Mouse (Mus musculus): ENCODE measurements at regions not wholly inside any gene's neighbourhood (a gene's known extent, or its start where the extent isn't known, plus 50 kb on each side); places are given as distances from the start of the nearest gene placed in this dataset.

GRCm38 (mm10) chr13:83884766-83885543 lies 337.1 kb upstream of the Tmem161b start:
- Histone ChIP-seq H3K27me3 (ENCODE audit: control insufficient read depth, insufficient read depth, low read length) (no peaks in the 10 kb centered on the region), H3K4me2 (no peak overlapping the region), H3K4me3 (ENCODE audit: low read depth, low read length) (no peak overlapping the region), H3K36me3 (ENCODE audit: control insufficient read depth, insufficient read depth, low read length) (no peaks in the 10 kb centered on the region), H3K4me1 (ENCODE audit: control insufficient read depth, insufficient read depth, low read length) (no peaks in the 10 kb centered on the region), H3K9me3 (replicated peaks; ENCODE audit: control insufficient read depth, low read length) (no peaks in the 10 kb centered on the region), H3K27ac (ENCODE audit: low read depth, low read length) (no peak overlapping the region), H3K9ac (ENCODE audit: low read depth, low read length) (no peak overlapping the region)
- WGBS (ENCODE audit: insufficient replicate concordance), result 74% methylated on average over 13 of the region's 13 CpGs
- ATAC-seq (replicated peaks; ENCODE audit: insufficient number of reproducible peaks, low FRiP score, low TSS enrichment), result no peak

GRCm38 (mm10) chr13:83885729-83886128 lies 336.4 kb upstream of the Tmem161b start:
- Histone ChIP-seq H3K9me3 (replicated peaks; ENCODE audit: control insufficient read depth, low read length) (no peaks in the 10 kb centered on the region), H3K4me2 (no peak overlapping the region), H3K9ac (ENCODE audit: low read depth, low read length) (no peak overlapping the region), H3K36me3 (ENCODE audit: control insufficient read depth, insufficient read depth, low read length) (no peaks in the 10 kb centered on the region), H3K27ac (ENCODE audit: low read depth, low read length) (no peak overlapping the region), H3K27me3 (ENCODE audit: control insufficient read depth, insufficient read depth, low read length) (no peaks in the 10 kb centered on the region), H3K4me1 (ENCODE audit: control insufficient read depth, insufficient read depth, low read length) (no peaks in the 10 kb centered on the region), H3K4me3 (ENCODE audit: low read depth, low read length) (no peak overlapping the region)
- no peak for ATAC-seq (replicated peaks; ENCODE audit: insufficient number of reproducible peaks, low FRiP score, low TSS enrichment)
- WGBS (ENCODE audit: insufficient replicate concordance), result 76% methylated on average over 4 of the region's 4 CpGs

- no peak for ATAC-seq (replicated peaks; ENCODE audit: insufficient number of reproducible peaks, low FRiP score, low TSS enrichment)
- H3K4me1 ChIP-seq (ENCODE audit: control insufficient read depth, insufficient read depth, low read length), result no peaks in the 10 kb centered on the region
- no peak overlapping the region for H3K4me3 ChIP-seq (ENCODE audit: low read depth, low read length)
- 68% methylated on average over 2 of the region's 2 CpGs for WGBS (ENCODE audit: insufficient replicate concordance)
- no peaks in the 10 kb centered on the region for H3K36me3 ChIP-seq (ENCODE audit: control insufficient read depth, insufficient read depth, low read length)
- no peak overlapping the region for H3K4me2 ChIP-seq
- H3K27ac ChIP-seq (ENCODE audit: low read depth, low read length), result no peak overlapping the region
- H3K9ac ChIP-seq (ENCODE audit: low read depth, low read length), result no peak overlapping the region
- no peaks in the 10 kb centered on the region for H3K27me3 ChIP-seq (ENCODE audit: control insufficient read depth, insufficient read depth, low read length)
- 0 out of 2 replicates have a peak, but pooled peaks cover 2% of the 10 kb centered on the region for H3K9me3 ChIP-seq (replicated peaks; ENCODE audit: control insufficient read depth, low read length)
Observed at GRCm38 (mm10) chr13:83914697-83915096, 307.4 kb upstream of the Tmem161b start.

- no peak for ATAC-seq (replicated peaks; ENCODE audit: insufficient number of reproducible peaks, low FRiP score, low TSS enrichment)
- Histone ChIP-seq H3K4me1 (ENCODE audit: control insufficient read depth, insufficient read depth, low read length) (no peaks in the 10 kb centered on the region), H3K4me2 (no peak overlapping the region), H3K9ac (ENCODE audit: low read depth, low read length) (no peak overlapping the region), H3K9me3 (replicated peaks; ENCODE audit: control insufficient read depth, low read length) (no peaks in the 10 kb centered on the region), H3K27me3 (ENCODE audit: control insufficient read depth, insufficient read depth, low read length) (no peaks in the 10 kb centered on the region), H3K4me3 (ENCODE audit: low read depth, low read length) (no peak overlapping the region), H3K36me3 (ENCODE audit: control insufficient read depth, insufficient read depth, low read length) (no peaks in the 10 kb centered on the region), H3K27ac (ENCODE audit: low read depth, low read length) (no peak overlapping the region)
- 69% methylated on average over 2 of the region's 2 CpGs for WGBS (ENCODE audit: insufficient replicate concordance)
Observed at GRCm38 (mm10) chr13:83932761-83933160, 289.3 kb upstream of the Tmem161b start.

- H3K4me1 ChIP-seq (ENCODE audit: control insufficient read depth, insufficient read depth, low read length), result no peaks in the 10 kb centered on the region
- no peaks in the 10 kb centered on the region for H3K9me3 ChIP-seq (replicated peaks; ENCODE audit: control insufficient read depth, low read length)
- no peak overlapping the region for H3K9ac ChIP-seq (ENCODE audit: low read depth, low read length)
- H3K27me3 ChIP-seq (ENCODE audit: control insufficient read depth, insufficient read depth, low read length), result no peaks in the 10 kb centered on the region
- 72% methylated on average over 4 of the region's 4 CpGs for WGBS (ENCODE audit: insufficient replicate concordance)
- no peak overlapping the region for H3K27ac ChIP-seq (ENCODE audit: low read depth, low read length)
- H3K4me3 ChIP-seq (ENCODE audit: low read depth, low read length), result no peak overlapping the region
- no peak overlapping the region for H3K4me2 ChIP-seq
- no peaks in the 10 kb centered on the region for H3K36me3 ChIP-seq (ENCODE audit: control insufficient read depth, insufficient read depth, low read length)
- no peak for ATAC-seq (replicated peaks; ENCODE audit: insufficient number of reproducible peaks, low FRiP score, low TSS enrichment)
Observed at GRCm38 (mm10) chr13:83946495-83946894, 275.6 kb upstream of the Tmem161b start.

GRCm38 (mm10) chr13:83951163-83951562 lies 270.9 kb upstream of the Tmem161b start:
- Histone ChIP-seq H3K9me3 (replicated peaks; ENCODE audit: control insufficient read depth, low read length) (no peaks in the 10 kb centered on the region), H3K27me3 (ENCODE audit: control insufficient read depth, insufficient read depth, low read length) (no peaks in the 10 kb centered on the region), H3K4me1 (ENCODE audit: control insufficient read depth, insufficient read depth, low read length) (no peaks in the 10 kb centered on the region), H3K4me2 (no peak overlapping the region), H3K36me3 (ENCODE audit: control insufficient read depth, insufficient read depth, low read length) (no peaks in the 10 kb centered on the region), H3K27ac (ENCODE audit: low read depth, low read length) (no peak overlapping the region), H3K9ac (ENCODE audit: low read depth, low read length) (no peak overlapping the region), H3K4me3 (ENCODE audit: low read depth, low read length) (no peak overlapping the region)
- no peak for ATAC-seq (replicated peaks; ENCODE audit: insufficient number of reproducible peaks, low FRiP score, low TSS enrichment)

GRCm38 (mm10) chr13:83951808-83952207 lies 270.3 kb upstream of the Tmem161b start:
- H3K4me3 ChIP-seq (ENCODE audit: low read depth, low read length), result no peak overlapping the region
- WGBS (ENCODE audit: insufficient replicate concordance), result 80% methylated on average over 3 of the region's 3 CpGs

GRCm38 (mm10) chr13:83952353-83952752 lies 269.7 kb upstream of the Tmem161b start:
- H3K27me3 ChIP-seq (ENCODE audit: control insufficient read depth, insufficient read depth, low read length), result no peaks in the 10 kb centered on the region
- no peaks in the 10 kb centered on the region for H3K36me3 ChIP-seq (ENCODE audit: control insufficient read depth, insufficient read depth, low read length)
- ATAC-seq (replicated peaks; ENCODE audit: insufficient number of reproducible peaks, low FRiP score, low TSS enrichment), result no peak
- H3K9me3 ChIP-seq (replicated peaks; ENCODE audit: control insufficient read depth, low read length), result no peaks in the 10 kb centered on the region
- 69% methylated on average over 4 of the region's 4 CpGs for WGBS (ENCODE audit: insufficient replicate concordance)
- H3K4me2 ChIP-seq, result no peak overlapping the region
- H3K4me1 ChIP-seq (ENCODE audit: control insufficient read depth, insufficient read depth, low read length), result no peaks in the 10 kb centered on the region
- H3K27ac ChIP-seq (ENCODE audit: low read depth, low read length), result no peak overlapping the region
- H3K4me3 ChIP-seq (ENCODE audit: low read depth, low read length), result no peak overlapping the region
- no peak overlapping the region for H3K9ac ChIP-seq (ENCODE audit: low read depth, low read length)

More at GRCm38 (mm10) chr13:83951808-83952207, 270.3 kb upstream of the Tmem161b start:
- H3K36me3 ChIP-seq (ENCODE audit: control insufficient read depth, insufficient read depth, low read length), result no peaks in the 10 kb centered on the region
- H3K9ac ChIP-seq (ENCODE audit: low read depth, low read length), result no peak overlapping the region
- no peaks in the 10 kb centered on the region for H3K27me3 ChIP-seq (ENCODE audit: control insufficient read depth, insufficient read depth, low read length)
- H3K4me1 ChIP-seq (ENCODE audit: control insufficient read depth, insufficient read depth, low read length), result no peaks in the 10 kb centered on the region
- ATAC-seq (replicated peaks; ENCODE audit: insufficient number of reproducible peaks, low FRiP score, low TSS enrichment), result no peak
- no peak overlapping the region for H3K27ac ChIP-seq (ENCODE audit: low read depth, low read length)
- no peak overlapping the region for H3K4me2 ChIP-seq
- H3K9me3 ChIP-seq (replicated peaks; ENCODE audit: control insufficient read depth, low read length), result no peaks in the 10 kb centered on the region

- H3K36me3 ChIP-seq (ENCODE audit: control insufficient read depth, insufficient read depth, low read length), result no peaks in the 10 kb centered on the region
- no peaks in the 10 kb centered on the region for H3K4me1 ChIP-seq (ENCODE audit: control insufficient read depth, insufficient read depth, low read length)
- no peaks in the 10 kb centered on the region for H3K9me3 ChIP-seq (replicated peaks; ENCODE audit: control insufficient read depth, low read length)
- H3K9ac ChIP-seq (ENCODE audit: low read depth, low read length), result no peak overlapping the region
- WGBS (ENCODE audit: insufficient replicate concordance), result 60% methylated on average over 4 of the region's 4 CpGs
- no peak overlapping the region for H3K4me3 ChIP-seq (ENCODE audit: low read depth, low read length)
- no peaks in the 10 kb centered on the region for H3K27me3 ChIP-seq (ENCODE audit: control insufficient read depth, insufficient read depth, low read length)
- H3K27ac ChIP-seq (ENCODE audit: low read depth, low read length), result no peak overlapping the region
- no peak overlapping the region for H3K4me2 ChIP-seq
- no peak for ATAC-seq (replicated peaks; ENCODE audit: insufficient number of reproducible peaks, low FRiP score, low TSS enrichment)
Observed at GRCm38 (mm10) chr13:83952862-83953261, 269.2 kb upstream of the Tmem161b start.

Data from heart, embryonic 11.5 days (tissue).